Mouse (Mus musculus) ES-E14 (cell line): ENCODE results near the gene Ripply1.

Source experiments
- HCFC1 ChIP-seq: IDR thresholded peaks from 2 replicates; pipeline ENCODE4 v1.6.1; 2012; ENCODE audit warnings: low read length, inconsistent platforms, borderline replicate concordance; ENCODE audit not compliant: insufficient read depth
- MAFK ChIP-seq: IDR thresholded peaks from 2 replicates; pipeline ENCODE4 v1.6.1; 2014; ENCODE audit warnings: mild to moderate bottlenecking, low read depth, low read length, inconsistent platforms; ENCODE audit not compliant: insufficient read depth

GRCm38 (mm10) chrX:139777357-139777756, 4.8 kb downstream of the Ripply1 start:
- TF ChIP-seq HCFC1 (no peak), MAFK (no peak)
